Mouse (Mus musculus) T-helper 2 cell (primary cell): ENCODE results near the gene Cntn3.
"Not testable (repeated sequence)": the region's sequence is repeated elsewhere in the genome, so short reads cannot be mapped to it uniquely, and the experiment has no call there.

Experiments
- in situ Hi-C: fragments of 300-600 bp; cut with MboI, MseI; formaldehyde crosslinking; loops from one replicate; pipeline ENCODE4 v1.15.1; 2025; ENCODE audit warnings: high pct_unique_total_duplicates

The Cntn3 gene

DNA sequence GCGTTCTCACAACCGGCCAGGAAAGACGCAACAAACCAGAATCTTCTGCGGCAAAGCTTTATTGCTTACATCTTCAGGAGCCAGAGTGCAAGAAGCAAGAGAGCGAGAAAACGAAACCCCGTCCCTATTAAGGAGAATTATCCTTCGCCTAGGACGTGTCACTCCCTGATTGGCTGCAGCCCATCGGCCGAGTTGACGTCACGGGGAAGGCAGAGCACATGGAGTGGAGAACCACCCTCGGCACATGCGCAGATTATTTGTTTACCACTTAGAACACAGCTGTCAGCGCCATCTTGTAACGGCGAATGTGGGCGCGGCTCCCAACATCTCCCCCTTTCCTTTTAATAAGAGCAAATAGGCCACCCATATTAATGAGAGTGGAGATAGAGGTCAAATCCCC is at the start of gene Cntn3:
Gene Cntn3, minus strand, starts transcription at position 101 of the 400 bp plus-strand sequence.
- in situ Hi-C loops, result not testable (repeated sequence)

GRCm38 (mm10) chr6:102600773-102601172 is 27.9 kb upstream of the Cntn3 start:
- in situ Hi-C loops, result loop anchor here (10.0 kb wide), 1 partner anchor 776 kb away; no protein-coding TSS in a partner anchor

- in situ Hi-C loops, result no loop called here
Observed at GRCm38 (mm10) chr6:102597756-102598155, 24.9 kb upstream of the Cntn3 start.

DNA sequence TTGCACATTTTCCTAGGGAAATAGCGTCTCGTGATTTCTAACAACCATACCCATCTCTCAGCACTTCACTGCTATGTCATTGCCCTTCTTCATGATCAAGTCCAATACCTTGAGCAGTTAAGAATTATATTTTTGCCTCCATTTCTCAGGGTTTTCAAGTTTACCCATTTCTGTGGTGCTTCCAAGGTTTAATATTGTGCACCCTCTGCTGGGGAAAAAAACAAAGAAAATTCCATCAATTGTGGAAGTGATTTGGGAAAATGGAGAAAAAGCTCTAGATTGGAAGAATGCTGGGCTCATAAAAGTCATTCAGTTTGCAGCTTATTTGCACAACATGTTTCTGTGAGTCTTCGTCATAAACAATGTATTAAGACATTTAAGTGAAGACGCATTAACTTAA is 17.2 kb upstream of the Cntn3 start:
- in situ Hi-C loops, result no loop called here

- in situ Hi-C loops, result no loop called here
Observed at GRCm38 (mm10) chr6:102589311-102589710, 16.4 kb upstream of the Cntn3 start.

- in situ Hi-C loops, result no loop called here
Observed at GRCm38 (mm10) chr6:102586056-102586455, 13.2 kb upstream of the Cntn3 start.

DNA sequence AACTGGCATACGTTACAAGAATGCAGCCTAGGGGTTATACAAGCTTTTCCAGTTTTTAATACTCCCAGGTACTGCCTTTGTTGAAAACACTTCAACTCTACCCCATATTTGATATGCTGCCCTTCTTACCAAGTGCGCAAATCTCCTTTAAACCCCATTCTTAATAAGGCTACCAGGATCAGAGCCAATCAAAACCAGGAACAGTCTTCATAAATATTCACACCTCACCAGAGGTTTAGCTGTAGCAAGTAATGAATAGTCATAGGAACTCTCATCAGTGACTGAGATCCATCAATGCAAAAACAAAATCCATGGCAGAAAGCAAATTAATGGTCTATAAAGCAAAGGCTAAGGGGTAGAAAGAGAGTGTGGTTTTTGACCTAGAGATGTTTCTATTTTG is 10.7 kb upstream of the Cntn3 start:
- in situ Hi-C loops, result no loop called here

DNA sequence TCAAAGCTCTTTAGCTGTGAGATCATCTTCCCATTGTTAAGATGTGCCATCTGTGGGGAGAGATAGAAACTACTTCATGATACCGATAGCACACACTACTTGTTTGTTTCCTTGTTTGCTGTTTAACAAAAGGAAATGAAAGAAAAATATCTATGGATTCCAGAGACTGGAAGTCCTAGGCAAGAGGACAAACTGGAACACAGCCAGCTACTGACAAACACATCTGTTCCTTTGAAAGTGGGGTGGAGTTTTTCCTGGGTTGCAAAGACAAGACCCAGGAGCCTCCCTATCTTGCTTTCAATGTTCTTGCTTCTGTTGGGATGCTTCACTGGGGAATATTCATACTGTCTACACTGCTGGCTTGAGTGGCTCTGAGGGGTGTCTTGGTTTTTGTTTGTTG is 5.4 kb downstream of the Cntn3 start:
- in situ Hi-C loops, result no loop called here

GRCm38 (mm10) chr6:102565228-102565627 is 7.7 kb downstream of the Cntn3 start:
- in situ Hi-C loops, result no loop called here

DNA sequence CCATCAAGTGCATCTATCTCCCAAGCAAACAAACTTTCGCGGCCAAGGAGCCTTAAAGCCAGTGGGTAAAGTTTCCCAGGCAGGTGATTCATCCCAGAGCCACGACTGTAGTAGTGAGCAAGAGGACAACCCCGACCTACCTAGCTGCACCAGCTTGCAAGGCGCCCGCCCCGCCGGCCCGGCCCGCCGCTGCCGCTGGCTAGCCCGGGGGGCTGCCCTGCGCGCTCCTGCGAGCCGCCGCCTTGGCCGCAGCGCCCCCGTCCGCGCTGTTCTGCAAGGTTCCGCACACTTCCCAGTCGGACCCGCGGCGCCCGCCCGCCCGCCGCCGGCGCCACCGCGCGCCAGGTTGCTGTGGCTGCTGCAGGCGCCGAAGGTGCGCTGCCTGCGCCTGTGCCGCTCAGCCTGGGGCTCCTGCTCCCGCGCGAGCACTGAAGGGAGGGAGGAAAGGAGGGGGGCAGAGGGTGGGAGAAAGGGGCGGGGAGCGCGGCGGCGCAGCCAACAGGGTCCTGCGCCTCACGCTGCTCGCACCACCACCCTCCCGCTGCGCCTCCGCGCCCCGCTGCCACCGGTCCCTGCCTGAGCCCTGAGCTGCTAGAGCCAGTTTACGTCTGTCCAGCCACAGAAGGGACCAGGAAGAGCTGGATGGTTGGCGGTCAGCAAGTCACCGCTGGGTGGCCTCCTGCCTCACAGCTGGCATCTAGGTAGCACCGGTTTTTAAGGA is 8.7 kb downstream of the Cntn3 start:
- in situ Hi-C loops, result no loop called here

GRCm38 (mm10) chr6:102563431-102563830 is 9.5 kb downstream of the Cntn3 start:
- in situ Hi-C loops, result no loop called here

DNA sequence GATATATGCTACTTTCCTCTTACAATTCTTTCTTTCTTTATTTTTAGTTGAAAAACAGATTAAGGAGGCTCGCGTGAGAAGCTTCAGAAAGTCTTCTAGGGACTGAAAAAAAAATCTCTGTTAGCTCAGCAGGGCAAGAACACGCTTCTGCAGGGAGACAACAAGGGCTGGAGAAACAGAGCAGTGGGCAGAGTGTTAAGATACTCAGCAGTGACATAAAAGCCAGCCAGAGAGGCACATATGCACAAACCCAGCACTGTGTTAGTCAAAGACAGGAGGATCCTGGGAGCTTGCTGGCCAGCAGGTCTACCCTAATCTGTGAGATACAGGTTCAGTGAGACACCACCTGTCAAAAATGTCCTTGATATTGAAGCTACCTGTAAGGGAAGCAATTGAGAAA is 15.4 kb downstream of the Cntn3 start:
- in situ Hi-C loops, result no loop called here

GRCm38 (mm10) chr6:102556497-102556896 is 16.4 kb downstream of the Cntn3 start:
- in situ Hi-C loops, result no loop called here

DNA sequence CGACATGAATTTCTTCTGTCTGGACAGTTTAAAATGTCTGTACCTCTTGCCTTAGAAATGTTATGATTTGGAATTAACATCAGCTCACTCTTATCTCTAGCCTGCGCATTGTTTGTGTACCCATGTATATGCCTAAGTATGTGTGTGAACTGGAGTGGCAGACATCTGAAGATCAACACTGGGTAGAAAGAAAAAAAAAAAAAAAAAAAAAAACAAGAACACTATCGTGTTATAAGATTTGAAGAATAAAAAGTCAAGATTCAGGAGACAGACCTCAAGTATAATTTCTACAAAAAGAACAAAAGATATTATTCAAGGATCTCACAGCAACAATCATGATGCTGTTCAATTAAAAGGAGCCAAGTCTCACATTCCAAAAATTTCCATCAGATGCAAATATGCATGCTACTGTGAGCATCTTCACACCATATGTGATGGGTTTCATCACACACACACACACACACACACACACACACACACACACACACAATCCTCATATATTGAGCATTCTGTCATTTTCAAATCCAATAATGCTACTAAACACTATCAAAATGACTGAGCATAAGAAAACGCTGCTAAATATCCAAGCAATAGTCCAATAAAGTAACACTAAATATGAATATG is 17.0 kb downstream of the Cntn3 start:
- in situ Hi-C loops, result no loop called here

- in situ Hi-C loops, result no loop called here
Observed at GRCm38 (mm10) chr6:102555067-102555657, 17.7 kb downstream of the Cntn3 start.

- in situ Hi-C loops, result no loop called here
Observed at GRCm38 (mm10) chr6:102541633-102542412, 31.1 kb downstream of the Cntn3 start.

DNA sequence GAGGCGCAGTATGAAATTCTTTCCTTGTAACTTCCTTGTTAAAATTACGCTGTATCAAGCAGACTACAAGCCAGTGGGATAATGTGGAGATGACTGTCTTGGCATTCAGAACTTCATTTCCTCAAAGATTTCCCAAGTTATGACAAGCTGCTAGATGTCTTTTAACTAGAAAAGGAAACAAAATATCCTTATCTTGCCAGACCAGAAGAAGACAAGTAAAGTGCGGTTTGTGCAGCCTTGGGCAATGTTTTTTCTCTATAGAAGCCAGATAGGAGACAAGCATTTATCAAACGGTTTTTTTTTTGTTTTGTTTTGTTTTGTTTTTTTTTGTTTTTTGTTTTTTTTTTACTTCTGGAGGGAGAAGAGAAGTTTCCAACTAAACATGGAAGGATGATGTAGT is 37.3 kb downstream of the Cntn3 start:
- in situ Hi-C loops, result no loop called here

GRCm38 (mm10) chr6:102523037-102523436 is 49.9 kb downstream of the Cntn3 start:
- in situ Hi-C loops, result no loop called here

DNA sequence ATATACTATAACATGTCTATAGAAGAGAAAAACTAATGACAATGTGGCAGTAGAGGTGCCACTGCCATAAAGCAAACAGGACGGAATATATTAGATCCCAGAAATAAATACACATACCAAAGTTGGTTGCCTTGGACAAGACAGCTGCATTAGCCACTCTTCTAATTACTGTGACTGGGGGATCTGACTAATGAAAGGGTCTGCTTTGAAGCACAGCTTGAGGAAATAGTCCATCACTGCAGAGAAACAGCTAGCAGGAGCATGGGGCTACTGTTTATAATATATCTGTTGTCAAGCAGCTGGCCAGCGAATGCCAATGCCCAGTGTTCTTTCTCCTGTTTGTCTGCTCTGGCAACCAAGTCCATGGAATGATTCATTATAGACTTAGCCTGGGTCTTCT is 51.9 kb downstream of the Cntn3 start:
- in situ Hi-C loops, result no loop called here

GRCm38 (mm10) chr6:102515231-102515630 is 57.7 kb downstream of the Cntn3 start:
- in situ Hi-C loops, result no loop called here

DNA sequence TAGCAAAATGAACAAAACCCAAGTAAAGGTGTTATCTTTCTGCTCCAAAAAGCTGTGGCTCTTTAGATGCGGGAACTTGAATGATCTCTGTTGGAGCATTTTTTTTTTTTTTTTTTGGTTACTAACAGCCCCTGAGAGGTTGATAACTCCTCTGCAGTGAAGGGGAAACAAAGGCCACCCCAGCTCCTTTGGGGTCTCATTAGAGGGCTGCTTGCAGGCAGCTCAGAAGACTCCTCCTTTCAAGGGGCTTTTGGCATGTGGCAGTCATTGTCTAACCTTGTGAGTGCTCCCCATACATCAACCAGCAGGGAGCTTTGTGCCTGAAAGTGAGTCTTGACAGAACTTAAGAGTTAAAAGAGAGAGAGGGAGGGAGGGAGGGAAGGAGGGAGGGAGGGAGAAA is 60.8 kb downstream of the Cntn3 start:
- in situ Hi-C loops, result no loop called here

- in situ Hi-C loops, result no loop called here
Observed at GRCm38 (mm10) chr6:102485509-102485908, 87.4 kb downstream of the Cntn3 start.
